In genomic region chr13:92806785-92807184, GRCm38 (mm10) we compare ENCODE assay signal across 24 mouse cellular contexts. TPM values are rescaled to one million over a fixed set of nuclear protein-coding genes. Genes with fewer than 3 reads are reported as not detected.
DNase-seq lines count a peak whose midpoint lies in the region; TF ChIP-seq lines count a peak whose summit lies in the region.
"Had no signal": no experiment of that assay in that cellular context is flagged by ENCODE, and none has a peak within 500 bp of the region (broad histone marks: within the 10 kb centered on the region; RNA-seq: fewer than 3 reads in every experiment).

No protein-coding gene starts in this region.

- no peak for TF ChIP-seq CTCF in CH12.LX (conservative IDR thresholded peaks at IDR 0.05 in 1 of 2, IDR thresholded peaks at IDR 0.05 in 1 of 2; ENCODE audit: low read depth in 2 of 2, low read length in 2 of 2)

- H3K79me2 ChIP-seq in CH12.LX (replicated peaks; ENCODE audit: control insufficient read depth, extremely low read depth, insufficient read depth, poor library complexity, severe bottlenecking) = no peaks in the 10 kb centered on the region

- H3K36me3 ChIP-seq in CH12.LX (replicated peaks in 1 of 2; ENCODE audit: control insufficient read depth in 1 of 2, insufficient read depth in 1 of 2, low read length in 1 of 2) = no peaks in the 10 kb centered on the region
- no peaks in the 10 kb centered on the region for H3K36me3 ChIP-seq in splenic B cell, adult 2 months (ENCODE audit: control insufficient read depth, insufficient read depth, low read length, poor library complexity, severe bottlenecking)
- no peaks in the 10 kb centered on the region for H3K36me3 ChIP-seq in limb, embryonic 10.5 days
- H3K36me3 ChIP-seq: G1E had no signal

- peaks cover 8% of the 10 kb centered on the region for H3K9me3 ChIP-seq in CH12.LX (replicated peaks; ENCODE audit: low read length)
- H3K9me3 ChIP-seq in limb, embryonic 10.5 days (replicated peaks) = no peaks in the 10 kb centered on the region
- H3K9me3 ChIP-seq: G1E had no signal

- H3K4me1 ChIP-seq in CH12.LX (ENCODE audit: control insufficient read depth in 1 of 2, insufficient read depth in 2 of 2) = peaks cover 4 to 19% of the 10 kb centered on the region in 2 experiments; a peak in 3 of 4 replicates
- H3K4me1 ChIP-seq in limb, embryonic 10.5 days = no peaks in the 10 kb centered on the region; the same call in 1 of the 2 replicates

- DNase-seq in A20 (ENCODE audit: low read depth, low spot score) = peak; percentile 57
- DNase-seq in CH12.LX (ENCODE audit: extremely low read depth) = peak; percentile 48
- DNase-seq in splenic B cell, adult 2 months (ENCODE audit: low read depth, low spot score) = peak; percentile 23
- DNase-seq in spleen, postnatal 4 days (ENCODE audit: low spot score in 2 of 2) = no peak
- DNase-seq in limb, embryonic 10.5 days (ENCODE audit: low spot score) = no peak
- DNase-seq in cerebellum, postnatal 36 days = no peak
- DNase-seq: adrenal gland, adult 2 months; adrenal gland, adult 8-10 months; adrenal gland, postnatal 10 days; adrenal gland, postnatal 14 days; adrenal gland, postnatal 25 days; adrenal gland, postnatal 36 days; B cell, adult 2 months; cerebellum, adult 11 months; cerebellum, adult 11-12 months; cerebellum, adult 18-20 months; cerebellum, adult 2 months; cerebellum, adult 8-10 months had no signal

- no peak for TF ChIP-seq RAD21 in CH12.LX (IDR thresholded peaks at IDR 0.05; ENCODE audit: low read depth, low read length)

- H3K27me3 ChIP-seq in CH12.LX (replicated peaks) = peaks cover 3% of the 10 kb centered on the region
- H3K27me3 ChIP-seq in splenic B cell, adult 2 months (ENCODE audit: control insufficient read depth, insufficient read depth, low read length, poor library complexity, severe bottlenecking) = no peaks in the 10 kb centered on the region
- H3K27me3 ChIP-seq in limb, embryonic 10.5 days (ENCODE audit: low read depth, poor library complexity, severe bottlenecking) = no peaks in the 10 kb centered on the region

- H3K4me2 ChIP-seq in CH12.LX (ENCODE audit: insufficient read depth, low read depth, poor library complexity, severe bottlenecking) = no peak overlapping the region

- dilution Hi-C loops in CH12.LX (cut with MboI; ENCODE audit: extremely low pct_ligation_motif_present, extremely low pct_unique_long_range_greater_than_20kb, low sequenced_read_pairs) = no loop called here

- peak; percentile 71; the same call in 1 of the 2 replicates for TF ChIP-seq EP300 in CH12.LX (IDR thresholded peaks at IDR 0.05; ENCODE audit: low read length)

- no peak overlapping the region for H3K9ac ChIP-seq in CH12.LX (ENCODE audit: insufficient read depth, low read depth)

- no peak overlapping the region for H3K4me3 ChIP-seq in CH12.LX (replicated peaks in 1 of 3; ENCODE audit: low read depth in 2 of 3, low read length in 2 of 3, poor library complexity in 1 of 3)
- no peak overlapping the region for H3K4me3 ChIP-seq in limb, embryonic 10.5 days

- TF ChIP-seq POLR2A in CH12.LX (IDR thresholded peaks at IDR 0.05; ENCODE audit: low read depth, low read length) = no peak

- H3K27ac ChIP-seq in CH12.LX (ENCODE audit: insufficient read depth, low read depth) = no peak overlapping the region
- no peak overlapping the region for H3K27ac ChIP-seq in limb, embryonic 10.5 days

- in situ Hi-C loops in CH12.LX (cut with MboI; ENCODE audit: low pct_ligation_motif_present, low pct_unique_long_range_greater_than_20kb, low sequenced_read_pairs) = no loop called here

TF ChIP-seq in CH12.LX, 34 proteins besides CTCF, POLR2A, EP300 and RAD21:
- TF ChIP-seq CHD2 (IDR thresholded peaks at IDR 0.05; ENCODE audit: low read length) (no peak), ZKSCAN1 (IDR thresholded peaks at IDR 0.05; ENCODE audit: borderline replicate concordance, low read depth, low read length) (no peak), IRF4 (IDR thresholded peaks at IDR 0.05; ENCODE audit: low read depth, low read length) (peak; percentile 67; the same call in 1 of the 2 replicates), MEF2A (IDR thresholded peaks at IDR 0.05; ENCODE audit: borderline replicate concordance, low read depth, low read length) (0 out of 2 replicates have a peak, but pooled peaks have one; percentile 14), HCFC1 (IDR thresholded peaks at IDR 0.05; ENCODE audit: low read depth, low read length) (no peak), JUN (IDR thresholded peaks at IDR 0.05; ENCODE audit: insufficient read depth, low read depth, low read length) (peak; percentile 30; the same call in 1 of the 2 replicates), NELFE (IDR thresholded peaks at IDR 0.05; ENCODE audit: low read depth, low read length) (no peak), ELF1 (IDR thresholded peaks at IDR 0.05; ENCODE audit: low read depth, low read length) (peak; percentile 8; the same call in 1 of the 2 replicates), MXI1 (IDR thresholded peaks at IDR 0.05; ENCODE audit: low read depth, low read length) (no peak), POLR2AphosphoS2 (IDR thresholded peaks at IDR 0.05; ENCODE audit: low read depth, low read length) (no peak), MAFK (IDR thresholded peaks at IDR 0.05; ENCODE audit: insufficient replicate concordance, low read length) (no peak), MAZ (IDR thresholded peaks at IDR 0.05; ENCODE audit: low read depth, low read length) (no peak), USF2 (conservative IDR thresholded peaks at IDR 0.05; ENCODE audit: low read depth, low read length) (no peak), ZNF384 (IDR thresholded peaks at IDR 0.05; ENCODE audit: low read depth, low read length) (0 out of 2 replicates have a peak, but pooled peaks have one; percentile 4)

RNA-seq across cellular contexts. Expression of gene Thbs4, which starts 12.2 kb away (rescaled TPM):
- total RNA-seq in CH12.LX (2012; rRNA removed) = not detected in 2 replicates
- total RNA-seq in CH12.LX (2014; rRNA removed) = not detected in 2 replicates
- polyA plus RNA-seq in CH12.LX (2012; ENCODE audit: insufficient read length, low read depth) = not detected in 2 replicates
- polyA plus RNA-seq in limb, embryonic 10.5 days (2016; fragmentation: Nextera tagmentation; extraction: Ambion mirVana) = 1.2 TPM in 2 replicates
- total RNA-seq: G1E, MEL had no signal
- polyA plus RNA-seq: activated CD4-positive, CD25-positive, alpha-beta regulatory T cell, adult 4 months; C2C12; CD4-positive, CD25-positive, alpha-beta regulatory T cell, adult 4 months; G1E; Patski had no signal

RNA-seq across cellular contexts. Expression of gene Mtx3, which starts 37.8 kb away (rescaled TPM):
- total RNA-seq in CH12.LX (2012; rRNA removed) (7.1 and 8.1 TPM in 2 replicates), CH12.LX (2014; rRNA removed) (10.9 and 12.9 TPM in 2 replicates)
- 15.3 and 17.3 TPM in 2 replicates for polyA plus RNA-seq in CH12.LX (2012; ENCODE audit: insufficient read length, low read depth)
- polyA plus RNA-seq in limb, embryonic 10.5 days (2016; fragmentation: Nextera tagmentation; extraction: Ambion mirVana) = 3.4 and 3.7 TPM in 2 replicates

Comparison
In these comparisons a context has a peak if more than half of its experiments do, and no peak if none do; other contexts are left out.
1. DNase-seq: peak in A20 (single experiment), CH12.LX (single experiment) and splenic B cell, adult 2 months (single experiment); none in spleen, postnatal 4 days (0 of 2), limb, embryonic 10.5 days (single experiment) and cerebellum, postnatal 36 days (0 of 2).